Mouse (Mus musculus) C2C12 (cell line): ENCODE results near the gene Cep170. TPM values are rescaled to one million over a fixed set of nuclear protein-coding genes. Genes with fewer than 3 reads are reported as not detected.
A peak's percentile ranks its signal among the peaks of the same experiment; 100 is the strongest.

ENCODE experiments used
- H3K27me3 ChIP-seq: one replicate; pipeline ENCODE4 v1.6.1; 2011; ENCODE audit not compliant: control insufficient read depth, insufficient read depth, insufficient read length
- H3K36me3 ChIP-seq: one replicate; pipeline ENCODE4 v1.6.1; 2011; ENCODE audit not compliant: control insufficient read depth, insufficient read depth
- H3K4me3 ChIP-seq: one replicate; pipeline ENCODE4 v1.5.1; 2011; ENCODE audit warnings: mild to moderate bottlenecking, control low read depth; ENCODE audit not compliant: poor library complexity, insufficient read depth, severe bottlenecking
- H3K79me2 ChIP-seq: one replicate; pipeline ENCODE4 v1.6.1; 2011; ENCODE audit not compliant: control insufficient read depth, insufficient read depth
- H3K79me3 ChIP-seq: one replicate; pipeline ENCODE4 v1.6.1; 2011; ENCODE audit warnings: low read depth, control low read depth
- H3ac ChIP-seq: one replicate; pipeline ENCODE3; 2011; ENCODE audit warnings: low read depth; ENCODE audit not compliant: control insufficient read depth, insufficient read length
- CEBPB ChIP-seq: IDR thresholded peaks from one replicate; pipeline ENCODE4 v1.6.1; 2011; ENCODE audit warnings: low read depth, mild to moderate bottlenecking, control low read depth, moderate library complexity
- CTCF ChIP-seq: IDR thresholded peaks from one replicate; pipeline ENCODE4 v1.5.1; 2011; ENCODE audit not compliant: control insufficient read depth, insufficient read depth, insufficient read length
- FOSL1 ChIP-seq: IDR thresholded peaks from one replicate; pipeline ENCODE4 v1.8.0; 2011; ENCODE audit warnings: mild to moderate bottlenecking, low read length; ENCODE audit not compliant: poor library complexity, insufficient read depth, severe bottlenecking
- MAX ChIP-seq: IDR thresholded peaks from one replicate; pipeline ENCODE4 v1.6.1; 2011; ENCODE audit warnings: mild to moderate bottlenecking, control low read depth
- MYOD1 ChIP-seq: IDR thresholded peaks from one replicate; pipeline ENCODE4 v1.6.1; 2011; ENCODE audit warnings: low read depth; ENCODE audit not compliant: control insufficient read depth, insufficient read length
- MYOG ChIP-seq: IDR thresholded peaks from one replicate; pipeline ENCODE4 v1.6.1; 2011; ENCODE audit not compliant: control insufficient read depth, insufficient read length; ENCODE audit errors: extremely low read depth
- USF1 ChIP-seq: IDR thresholded peaks from one replicate; pipeline ENCODE4 v1.6.1; 2011; ENCODE audit warnings: low read depth, mild to moderate bottlenecking, control low read depth, moderate library complexity
- polyA plus RNA-seq: library from polyadenylated mRNA; unstranded; fragments of >200 nt; fragmentation: generic; extraction: Trizol; gene quantifications from one replicate; pipeline ENCODE4 v1.2.1, GENCODE M21; 2012; ENCODE audit warnings: missing spikeins

Cep170 gene
- polyA plus RNA-seq, 1 experiment: 15.1 TPM

DNA sequence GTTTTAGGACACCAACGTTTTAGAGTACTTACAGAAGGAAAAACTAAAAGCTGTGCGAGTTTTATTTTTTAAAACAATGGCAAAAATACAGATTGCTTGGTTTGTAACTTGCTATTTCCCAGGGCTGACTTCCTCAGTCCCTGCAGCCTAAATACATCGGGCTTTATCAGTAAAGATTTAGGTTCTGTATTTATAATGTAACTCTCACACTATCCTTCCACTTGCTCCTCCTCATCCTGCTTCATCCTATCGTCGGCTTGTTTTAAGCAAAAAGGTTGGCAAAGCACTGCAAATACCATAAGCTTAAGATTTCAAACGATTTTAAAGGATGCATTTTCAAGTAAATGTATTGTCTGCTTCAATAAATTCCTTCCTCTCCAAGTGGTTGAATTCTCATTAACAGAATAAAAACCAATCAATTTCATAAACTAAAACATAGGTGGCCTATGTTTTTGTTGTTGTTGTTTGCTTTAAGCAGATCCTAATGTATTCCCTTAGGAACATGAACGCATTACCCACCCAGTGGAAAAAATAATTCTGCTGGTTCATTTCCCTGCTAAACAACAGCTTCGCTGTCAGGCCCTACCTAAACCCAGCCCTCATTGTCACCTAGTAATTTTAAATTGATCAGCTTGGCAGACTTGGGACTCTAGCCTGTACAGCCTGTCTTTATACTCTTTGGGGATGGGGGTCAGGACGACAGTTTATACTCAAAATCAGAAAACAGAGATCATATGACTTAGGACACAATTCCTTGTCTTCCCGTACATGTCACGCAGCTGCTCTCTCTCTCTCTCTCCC, 1.2 kb downstream of the Cep170 start:
- H3K4me3 ChIP-seq: peak overlapping the region; percentile 63
- no peak for TF ChIP-seq USF1
- TF ChIP-seq FOSL1: no peak
- no peak for TF ChIP-seq CEBPB
- no peak for TF ChIP-seq MAX
- H3K36me3 ChIP-seq: no peaks in the 10 kb centered on the region
- H3K79me3 ChIP-seq: peaks cover 75% of the 10 kb centered on the region
- peaks cover 90% of the 10 kb centered on the region for H3K79me2 ChIP-seq
- no peaks in the 10 kb centered on the region for H3K27me3 ChIP-seq
- H3ac ChIP-seq: peak overlapping the region; percentile 77

DNA sequence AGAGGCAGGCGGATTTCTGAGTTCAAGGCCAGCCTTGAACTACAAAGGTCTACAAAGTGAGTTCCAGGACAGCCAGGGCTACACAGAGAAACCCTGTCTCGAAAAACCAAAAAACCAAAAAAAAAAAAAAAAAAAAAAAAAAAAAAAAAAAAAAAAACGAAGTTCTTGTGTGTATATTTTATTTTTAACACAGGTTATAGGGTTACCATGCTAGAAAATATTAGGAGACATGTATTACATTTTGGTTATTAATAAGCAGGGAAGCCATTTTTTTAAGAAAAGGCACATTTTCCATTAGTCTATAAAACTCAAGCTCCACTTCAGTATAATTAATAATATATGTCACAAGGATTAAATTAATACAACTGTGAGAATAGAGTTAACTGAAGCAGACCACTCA, 2.0 kb downstream of the Cep170 start:
- H3K79me2 ChIP-seq: peaks cover 90% of the 10 kb centered on the region
- H3ac ChIP-seq: no peak overlapping the region
- H3K27me3 ChIP-seq: no peaks in the 10 kb centered on the region
- peak overlapping the region; percentile 63 for H3K4me3 ChIP-seq
- TF ChIP-seq MYOD1 (no peak), MYOG (no peak), CTCF (no peak), CEBPB (no peak), USF1 (no peak), MAX (no peak), FOSL1 (no peak)
- peaks cover 76% of the 10 kb centered on the region for H3K79me3 ChIP-seq
- H3K36me3 ChIP-seq: no peaks in the 10 kb centered on the region

DNA sequence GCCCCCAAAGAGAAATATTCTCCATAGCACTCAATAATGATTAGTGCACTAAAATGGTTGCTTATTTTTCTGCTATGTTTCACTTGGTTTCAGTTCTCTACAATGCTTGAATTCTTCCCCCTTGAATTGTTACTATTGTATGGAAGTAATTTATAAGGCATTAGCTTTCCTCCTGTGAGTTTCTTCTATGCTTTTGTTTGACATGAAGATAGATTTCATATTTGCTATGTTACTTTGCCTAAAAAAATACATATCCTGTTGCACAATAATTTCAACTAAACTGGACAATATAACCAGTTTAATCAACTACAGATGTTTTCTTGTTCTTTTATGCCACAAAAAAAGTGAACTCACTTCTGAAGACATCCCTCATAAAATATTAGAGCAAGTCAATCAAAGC, 3.7 kb downstream of the Cep170 start:
- Histone ChIP-seq H3K27me3 (no peaks in the 10 kb centered on the region), H3K4me3 (no peak overlapping the region), H3K36me3 (no peaks in the 10 kb centered on the region), H3ac (no peak overlapping the region), H3K79me2 (peaks cover 90% of the 10 kb centered on the region), H3K79me3 (peaks cover 81% of the 10 kb centered on the region)
- TF ChIP-seq MYOG (no peak), MAX (no peak), FOSL1 (no peak), USF1 (no peak), CEBPB (peak; percentile 39), MYOD1 (no peak), CTCF (no peak)

DNA sequence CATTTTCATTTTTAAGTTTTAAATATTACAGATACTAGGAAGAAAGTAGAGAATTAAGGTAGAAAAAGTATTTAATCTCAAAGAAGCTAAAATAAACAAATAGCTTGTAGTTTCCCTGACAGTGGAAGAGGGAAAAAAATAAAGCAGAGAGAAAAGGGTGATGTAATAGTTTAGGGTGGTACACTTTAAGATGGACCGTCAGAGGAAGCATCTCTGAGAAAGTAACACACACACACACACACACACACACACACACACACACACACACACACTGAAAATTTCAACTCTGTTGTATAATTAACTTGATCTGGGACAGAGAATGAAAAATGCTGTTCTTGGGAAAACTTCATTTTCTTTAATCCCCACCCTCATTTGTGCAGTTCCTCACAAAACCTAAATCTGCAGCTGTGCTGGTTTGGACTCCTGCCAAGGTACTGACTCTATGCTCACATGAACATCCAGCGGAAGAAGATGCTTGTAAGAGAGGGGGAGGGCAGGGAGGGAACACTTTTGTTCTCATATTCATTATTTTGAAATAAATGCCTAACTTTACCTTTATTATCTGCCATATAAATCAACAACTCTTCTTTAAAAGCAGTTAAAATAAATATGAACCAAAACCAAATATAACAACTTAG, 13.0 kb downstream of the Cep170 start:
- peaks cover 8% of the 10 kb centered on the region for H3K36me3 ChIP-seq
- no peak overlapping the region for H3ac ChIP-seq
- no peaks in the 10 kb centered on the region for H3K27me3 ChIP-seq
- H3K79me2 ChIP-seq: peaks cover 100% of the 10 kb centered on the region
- no peak overlapping the region for H3K4me3 ChIP-seq
- TF ChIP-seq USF1: peak; percentile 30
- no peak for TF ChIP-seq FOSL1
- TF ChIP-seq MYOG: no peak
- TF ChIP-seq CTCF: no peak
- no peak for TF ChIP-seq MAX
- TF ChIP-seq CEBPB: no peak
- TF ChIP-seq MYOD1: peak; percentile 57
- peaks cover 97% of the 10 kb centered on the region for H3K79me3 ChIP-seq

DNA sequence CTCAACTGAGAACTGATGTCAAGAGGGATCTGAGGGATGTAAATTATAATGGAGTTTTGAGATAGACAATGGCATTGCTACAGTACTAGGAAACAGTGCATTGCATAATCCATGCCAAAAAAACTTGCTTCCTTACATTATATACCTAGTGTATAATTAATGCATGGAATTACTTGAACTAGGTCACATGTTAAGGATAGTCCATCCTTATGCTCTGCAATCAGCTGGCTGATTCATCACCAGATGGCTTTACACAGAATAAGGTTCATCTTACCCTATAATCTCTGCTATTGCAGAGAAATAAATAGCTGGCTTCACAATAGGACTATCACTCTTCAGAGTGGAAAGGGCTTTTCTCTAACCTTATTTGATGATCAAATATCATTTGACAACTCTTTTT, 15.2 kb downstream of the Cep170 start:
- H3K4me3 ChIP-seq: no peak overlapping the region
- peaks cover 96% of the 10 kb centered on the region for H3K79me3 ChIP-seq
- H3K27me3 ChIP-seq: no peaks in the 10 kb centered on the region
- H3ac ChIP-seq: no peak overlapping the region
- peaks cover 100% of the 10 kb centered on the region for H3K79me2 ChIP-seq
- peaks cover 8% of the 10 kb centered on the region for H3K36me3 ChIP-seq
- TF ChIP-seq MAX (no peak), CEBPB (no peak), MYOD1 (no peak), FOSL1 (no peak), CTCF (no peak), USF1 (no peak), MYOG (no peak)

DNA sequence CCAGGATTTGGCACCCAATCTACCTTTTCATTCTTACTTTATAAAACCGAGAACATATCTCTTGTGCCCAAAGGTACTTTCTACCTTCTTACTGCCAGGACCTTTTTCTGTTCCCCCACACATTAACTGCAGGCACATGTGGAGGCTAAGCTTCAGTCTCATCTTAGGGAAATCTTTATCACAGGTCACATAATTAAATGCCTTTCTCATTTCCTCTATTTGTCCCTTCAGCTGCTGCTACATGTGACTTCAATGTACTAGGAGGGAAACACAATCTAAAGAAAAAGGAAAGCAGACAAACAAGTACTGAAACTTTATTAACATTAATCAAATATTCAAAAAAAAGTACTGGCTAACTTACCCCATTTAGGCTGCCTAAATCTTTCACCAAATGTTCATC, 21.7 kb downstream of the Cep170 start:
- H3ac ChIP-seq: no peak overlapping the region
- H3K36me3 ChIP-seq: peaks cover 45% of the 10 kb centered on the region
- TF ChIP-seq USF1 (no peak), MAX (no peak), CEBPB (no peak), FOSL1 (no peak), CTCF (no peak), MYOG (no peak), MYOD1 (no peak)
- H3K79me2 ChIP-seq: peaks cover 81% of the 10 kb centered on the region
- H3K4me3 ChIP-seq: no peak overlapping the region
- peaks cover 53% of the 10 kb centered on the region for H3K79me3 ChIP-seq
- no peaks in the 10 kb centered on the region for H3K27me3 ChIP-seq
